8 mouse cellular contexts compared by ENCODE assay signal in genomic region chr19:3581326-3581725, GRCm38 (mm10). TPM values are rescaled to one million over a fixed set of nuclear protein-coding genes. Genes with fewer than 3 reads are reported as not detected.
A peak's percentile ranks its signal among the peaks of the same experiment; 100 is the strongest.
DNase-seq lines count a peak whose midpoint lies in the region; ATAC-seq lines count a peak whose summit lies in the region.

No protein-coding gene starts in this region.

- no peak overlapping the region for H3K27ac ChIP-seq in kidney, embryonic 14.5 days (ENCODE audit: low read depth, low read length)
- no peak overlapping the region for H3K27ac ChIP-seq in limb, embryonic 10.5 days

- peaks cover 20% of the 10 kb centered on the region; the same call in 1 of the 2 replicates for H3K36me3 ChIP-seq in kidney, embryonic 14.5 days (ENCODE audit: control insufficient read depth, insufficient read depth, low read length)
- peaks cover 42% of the 10 kb centered on the region for H3K36me3 ChIP-seq in limb, embryonic 10.5 days

- H3K4me3 ChIP-seq in kidney, embryonic 14.5 days (ENCODE audit: low read length): no peak overlapping the region
- H3K4me3 ChIP-seq in limb, embryonic 10.5 days: no peak overlapping the region

- no peak overlapping the region for H3K4me2 ChIP-seq in kidney, embryonic 14.5 days (replicated peaks; ENCODE audit: low read depth, low read length)

- no peaks in the 10 kb centered on the region for H3K27me3 ChIP-seq in kidney, embryonic 14.5 days (ENCODE audit: control insufficient read depth, insufficient read depth, low read length)
- no peaks in the 10 kb centered on the region for H3K27me3 ChIP-seq in limb, embryonic 10.5 days (ENCODE audit: low read depth, poor library complexity, severe bottlenecking)

- H3K4me1 ChIP-seq in kidney, embryonic 14.5 days (ENCODE audit: control insufficient read depth, insufficient read depth, low read length): 0 out of 2 replicates have a peak, but pooled peaks cover 4% of the 10 kb centered on the region
- peaks cover 12% of the 10 kb centered on the region for H3K4me1 ChIP-seq in limb, embryonic 10.5 days

- ATAC-seq in kidney, embryonic 14.5 days (ENCODE audit: low FRiP score, low TSS enrichment): no peak
- ATAC-seq in hematopoietic stem cell, adult 5-6 weeks (replicated peaks in 1 of 2; ENCODE audit: insufficient read depth in 1 of 2, low FRiP score in 2 of 2, low TSS enrichment in 1 of 2, low read depth in 1 of 2, poor library complexity in 2 of 2, severe bottlenecking in 2 of 2): peak; percentile 65 to 78; a peak in 3 of 4 replicates

- H3K9me3 ChIP-seq in kidney, embryonic 14.5 days (ENCODE audit: control insufficient read depth, low read length): no peaks in the 10 kb centered on the region
- no peaks in the 10 kb centered on the region for H3K9me3 ChIP-seq in limb, embryonic 10.5 days (replicated peaks)

- 35% methylated on average over 7 of the region's 7 CpGs for WGBS in kidney, embryonic 14.5 days
- WGBS in limb, embryonic 10.5 days: 37% methylated on average over 7 of the region's 7 CpGs

- DNase-seq in kidney, adult 18-20 months: peak; percentile 74
- DNase-seq in NIH3T3 (ENCODE audit: low read depth) (peak; percentile 73), MN1 (ENCODE audit: low spot score) (no peak)
- peak; percentile 85 to 86 for DNase-seq in cerebellum, postnatal 10 days
- peak; percentile 57 for DNase-seq in limb, embryonic 10.5 days (ENCODE audit: low spot score)
- DNase-seq in retina, postnatal 1 day: peak; percentile 77

- no peak overlapping the region for H3K9ac ChIP-seq in kidney, embryonic 14.5 days (ENCODE audit: low read depth, low read length)

RNA-seq across cellular contexts. Expression of gene Ppp6r3, which starts 5.8 kb away (rescaled TPM):
- polyA plus RNA-seq in kidney, embryonic 14.5 days (2014; fragmentation: Nextera tagmentation; extraction: Ambion mirVana): 44.8 and 81.1 TPM in 2 replicates
- total RNA-seq in hematopoietic stem cell, adult 5-6 weeks (2017): 119 and 126 TPM in 2 replicates
- polyA plus RNA-seq in limb, embryonic 10.5 days (2016; fragmentation: Nextera tagmentation; extraction: Ambion mirVana): 68.5 and 82.4 TPM in 2 replicates
